Mouse (Mus musculus) ovary, postnatal 14 days (tissue): Measurements from ENCODE around the gene Rprm.

ENCODE experiments used
- DNase-seq: peaks from one replicate; pipeline ENCODE4 v3.0.0; 2022; ENCODE audit warnings: low spot score

The Rprm gene

GRCm38 (mm10) chr2:54085430-54086087, at the start of gene Rprm:
TSS of gene Rprm (minus strand) at chr2:54085552.
- DNase-seq = peak; percentile 93

GRCm38 (mm10) chr2:54119305-54119704, 34.0 kb upstream of the Rprm start:
- DNase-seq = no peak

- peak; percentile 3 for DNase-seq
Observed at GRCm38 (mm10) chr2:54118881-54119280, 33.5 kb upstream of the Rprm start.

- DNase-seq = no peak
Observed at GRCm38 (mm10) chr2:54111294-54111693, 25.9 kb upstream of the Rprm start.

- no peak for DNase-seq
Observed at GRCm38 (mm10) chr2:54106232-54106726, 20.9 kb upstream of the Rprm start.

GRCm38 (mm10) chr2:54099939-54100338, 14.6 kb upstream of the Rprm start:
- DNase-seq = no peak

GRCm38 (mm10) chr2:54092616-54093015, 7.3 kb upstream of the Rprm start:
- no peak for DNase-seq

GRCm38 (mm10) chr2:54086254-54086653, 902 bp upstream of the Rprm start:
- DNase-seq = no peak

- DNase-seq = no peak
Observed at GRCm38 (mm10) chr2:54084737-54085429, 469 bp downstream of the Rprm start.

- DNase-seq = no peak
Observed at GRCm38 (mm10) chr2:54083861-54084736, 1.3 kb downstream of the Rprm start.

- no peak for DNase-seq
Observed at GRCm38 (mm10) chr2:54078961-54079360, 6.4 kb downstream of the Rprm start.

GRCm38 (mm10) chr2:54071526-54071925, 13.8 kb downstream of the Rprm start:
- no peak for DNase-seq

GRCm38 (mm10) chr2:54062421-54062820, 22.9 kb downstream of the Rprm start:
- no peak for DNase-seq

GRCm38 (mm10) chr2:54061039-54061438, 24.3 kb downstream of the Rprm start:
- DNase-seq = no peak
